Mouse (Mus musculus) effector memory CD4-positive, alpha-beta T cell, adult 5 months (primary cell): Measurements from ENCODE around the gene Vdr. TPM values are rescaled to one million over a fixed set of nuclear protein-coding genes. Genes with fewer than 3 reads are reported as not detected.

Experiments used
- polyA plus RNA-seq: library from polyadenylated mRNA; unstranded; fragments of 100-300 nt; shearing (Covaris generic); gene quantifications from one replicate; pipeline ENCODE4 v1.2.1, GENCODE M21; 2017

Gene Vdr
- polyA plus RNA-seq = 0.22 TPM

DNA sequence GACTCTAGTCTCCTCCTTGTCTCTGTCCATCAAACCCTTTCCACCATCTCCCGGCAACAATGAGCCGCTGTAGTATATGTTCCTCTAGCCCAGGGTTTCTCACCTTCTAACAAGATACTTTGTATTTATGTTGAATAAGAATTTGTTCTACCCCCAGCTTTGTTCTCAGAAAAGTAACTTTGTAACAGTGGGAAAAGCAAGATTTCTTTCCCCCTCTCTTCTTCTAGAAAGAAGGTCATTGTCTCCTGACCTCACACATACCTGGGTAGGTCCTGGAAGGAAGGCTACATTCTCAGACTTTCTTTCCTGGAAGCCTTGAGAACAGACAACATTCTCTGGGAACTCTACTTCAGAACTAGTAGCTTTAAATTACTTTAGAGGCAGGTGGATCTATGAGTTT, at the start of gene Vdr:
Gene Vdr (minus strand): TSS at position 101 of the 400 bp plus-strand sequence.

DNA sequence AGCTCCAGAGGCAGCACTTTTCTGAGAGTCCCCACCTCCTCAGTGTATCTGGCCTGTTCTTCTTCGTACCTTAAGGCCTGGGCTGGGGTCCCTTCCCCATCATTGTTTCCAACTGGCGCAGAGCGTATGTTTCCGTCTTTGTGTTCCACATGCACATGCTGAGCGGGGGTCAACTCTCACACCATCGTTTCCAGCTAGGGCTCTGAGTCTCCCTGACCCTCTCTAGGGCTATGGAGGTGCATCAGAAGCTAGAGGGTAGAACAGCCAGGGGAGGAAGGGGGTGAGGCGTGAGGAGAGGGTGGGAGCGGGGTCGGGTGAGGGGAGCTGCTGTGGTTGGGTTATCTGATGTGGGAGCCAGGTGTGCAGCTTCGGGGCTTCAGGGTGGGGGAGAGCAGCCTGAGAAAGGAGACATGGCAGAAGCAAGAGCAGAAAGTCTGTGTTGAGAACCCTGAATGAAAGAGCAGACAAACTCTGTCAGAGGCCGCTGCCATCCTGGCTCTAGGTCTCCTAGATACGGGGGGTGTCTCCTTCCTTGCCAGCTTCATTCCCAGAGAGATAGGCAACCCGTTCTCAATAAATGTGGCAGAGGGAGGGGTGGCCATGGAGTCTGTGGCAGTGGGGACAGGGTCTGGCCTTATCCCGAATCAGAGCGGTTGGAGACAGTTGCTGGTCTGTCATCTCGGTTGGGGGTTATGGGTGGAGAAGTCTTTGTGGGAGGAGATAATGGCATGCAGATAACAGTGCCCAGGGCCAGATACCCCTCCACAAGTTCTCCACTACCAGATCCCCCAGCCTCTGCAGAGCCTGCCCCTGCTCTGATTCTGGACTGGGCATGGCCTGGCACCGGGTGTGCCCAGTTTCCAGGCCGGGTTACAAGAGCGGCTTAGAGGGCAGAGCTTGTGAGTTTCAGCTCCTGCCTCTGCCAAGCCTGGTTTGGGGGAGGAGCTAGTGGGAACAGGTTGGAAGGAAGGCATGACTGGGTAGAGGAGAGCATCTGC, 66.1 kb downstream of the Vdr start, which contains the start of gene Hdac7:
Gene Hdac7 (minus strand): TSS at position 466 of the 998 bp plus-strand sequence.

Other genes starting within 250 kb of the Vdr start
- 22.9 TPM for gene Rpap3, start 204.8 kb downstream of the Vdr start, polyA plus RNA-seq
- not detected for gene Endou, start 179.3 kb downstream of the Vdr start, polyA plus RNA-seq
- gene Rapgef3, start 142.7 kb downstream of the Vdr start, polyA plus RNA-seq = 0.94 TPM
- 40.2 TPM for gene Slc48a1, start 132.1 kb downstream of the Vdr start, polyA plus RNA-seq
- gene Hdac7, start 66.1 kb downstream of the Vdr start, polyA plus RNA-seq = 47.9 TPM
- gene Tmem106c, start 53.6 kb upstream of the Vdr start, polyA plus RNA-seq = 17.0 TPM
- gene Col2a1, start 94.1 kb upstream of the Vdr start, polyA plus RNA-seq = not detected
- 8.4 TPM for gene Pfkm, start 182.0 kb upstream of the Vdr start, polyA plus RNA-seq
- 37.5 TPM for gene Senp1, start 183.1 kb upstream of the Vdr start, polyA plus RNA-seq